Mouse (Mus musculus) cerebellum, postnatal 10 days (tissue): ENCODE data around the gene Cox14.
A peak's percentile ranks its signal among the peaks of the same experiment; 100 is the strongest.
"Not testable (repeated sequence)": the region's sequence is repeated elsewhere in the genome, so short reads cannot be mapped to it uniquely, and the experiment has no call there.

Experiments used
- DNase-seq, 2 experiments: peaks; one replicate each; pipeline ENCODE4 v3.0.0; 2021; ENCODE audit warnings: mixed read lengths in 2 of 2

Gene Cox14

DNA sequence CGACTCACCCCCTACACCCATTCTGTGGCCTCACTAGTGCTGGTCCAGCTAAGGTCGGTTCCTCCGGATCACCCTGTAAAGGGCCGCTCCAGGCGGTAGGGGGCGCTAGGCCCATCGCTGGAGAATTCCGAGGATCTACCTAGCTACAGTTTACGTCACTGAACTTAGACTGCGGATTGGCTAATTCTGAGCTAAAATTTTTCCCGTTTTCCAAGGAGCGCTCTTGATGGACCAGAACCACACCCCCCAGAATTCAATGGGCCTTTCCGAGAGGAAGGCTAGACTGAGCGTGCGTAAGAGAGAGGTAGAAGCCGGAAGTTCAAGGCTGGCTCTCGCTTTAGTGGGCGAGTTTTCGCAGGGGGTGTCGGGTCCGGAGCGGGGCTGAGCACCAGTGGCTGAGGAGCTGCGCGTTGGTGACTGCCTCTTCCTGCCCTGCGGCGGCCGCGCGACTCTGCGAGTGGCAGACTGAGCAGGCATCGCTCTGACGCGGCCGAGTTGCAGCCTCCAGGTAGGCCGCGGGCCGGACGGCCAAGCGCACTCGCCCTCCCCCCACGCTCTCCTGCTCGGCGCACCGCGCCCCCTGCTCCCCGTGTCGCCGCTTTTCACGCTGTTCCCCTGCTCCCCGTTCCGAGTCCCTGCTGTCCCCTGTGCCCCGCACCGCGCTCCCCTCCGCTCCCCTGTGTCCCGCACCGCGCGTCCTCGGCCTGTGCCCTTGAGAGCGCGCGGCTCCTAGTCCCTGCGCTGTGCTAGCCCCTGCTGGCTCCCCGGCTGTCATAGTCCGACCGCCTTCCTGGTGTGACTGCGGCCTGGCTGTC, at the start of gene Cox14:
Gene Cox14 (plus strand): TSS at position 278 of the 815 bp plus-strand sequence.
- DNase-seq, result peak; percentile 97 to 98

DNA sequence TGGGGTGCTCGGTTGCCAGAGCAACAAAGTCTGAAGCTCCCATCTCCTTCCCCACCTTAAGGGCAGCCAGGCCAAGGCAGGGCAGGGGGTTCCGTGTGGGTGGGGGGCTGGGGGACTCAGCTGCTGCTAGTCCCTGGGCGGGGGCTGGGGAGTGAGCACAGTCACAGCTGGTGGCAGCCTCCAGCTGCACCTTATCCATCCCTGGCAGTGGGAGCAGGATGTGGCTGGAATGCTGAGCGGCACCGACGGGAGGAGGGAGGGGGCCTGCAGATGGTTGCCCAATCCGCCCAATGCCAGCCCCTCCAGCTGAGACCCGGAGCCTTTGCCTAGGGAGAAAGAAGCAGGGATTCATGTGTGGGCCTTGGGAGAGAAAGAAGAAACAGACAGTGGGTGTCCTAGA, 48.3 kb upstream of the Cox14 start:
- DNase-seq, result peak; percentile 81 to 89

DNA sequence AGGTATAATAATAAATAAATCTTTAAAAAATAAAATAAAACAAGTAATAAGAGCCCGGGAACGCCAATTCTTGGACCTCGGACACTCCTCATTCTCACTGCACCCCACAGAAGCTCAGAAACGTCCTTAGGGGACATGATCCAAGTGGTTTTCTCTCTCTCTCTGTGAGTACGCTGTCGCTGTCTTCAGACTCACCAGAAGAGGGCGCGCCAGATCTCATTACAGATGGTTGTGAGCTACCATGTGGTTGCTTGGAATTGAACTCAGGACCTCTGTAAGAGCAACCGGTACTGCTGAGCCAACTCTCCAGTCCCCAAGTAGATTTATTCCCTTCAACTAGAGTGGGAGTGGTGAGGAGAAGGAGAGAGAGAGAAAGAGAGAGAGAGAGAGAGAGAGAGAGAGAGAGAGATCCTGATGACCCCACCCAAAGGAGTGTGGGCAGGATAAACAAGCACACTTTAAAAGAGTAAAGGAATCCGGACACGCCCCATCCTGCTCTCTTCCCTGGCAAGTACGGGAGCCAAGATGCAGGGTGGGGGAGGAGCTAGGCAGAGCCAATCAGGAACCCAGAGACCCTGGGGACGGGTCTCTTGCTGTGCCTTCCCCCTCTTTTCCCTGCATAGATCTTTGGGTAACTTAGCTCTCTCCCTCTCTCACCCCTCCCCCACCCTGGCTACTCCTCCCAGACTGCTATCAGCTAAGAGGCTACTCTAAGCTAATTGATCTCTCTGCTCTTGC, 47.2 kb upstream of the Cox14 start:
- DNase-seq, result peak; percentile 68 to 73

DNA sequence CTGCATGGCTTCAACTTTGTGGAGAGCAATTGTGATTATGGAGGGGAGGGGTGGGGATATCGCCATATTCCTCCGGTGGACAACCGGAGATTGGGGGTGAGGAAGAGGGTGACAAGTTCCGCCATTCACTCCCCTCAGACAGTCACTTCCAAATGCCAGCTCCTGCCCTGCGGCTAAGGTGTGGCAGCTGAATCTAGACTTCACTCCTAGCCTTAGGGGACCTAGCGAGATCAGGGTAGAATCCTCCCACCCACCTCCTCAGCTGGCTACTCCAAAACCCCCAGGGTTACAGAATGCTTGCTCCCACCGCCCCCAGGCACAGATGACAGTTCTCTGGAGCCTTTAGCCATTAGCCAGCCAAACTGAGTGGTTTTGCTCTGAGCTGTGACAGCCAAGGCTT, 46.4 kb upstream of the Cox14 start:
- no peak for DNase-seq

DNA sequence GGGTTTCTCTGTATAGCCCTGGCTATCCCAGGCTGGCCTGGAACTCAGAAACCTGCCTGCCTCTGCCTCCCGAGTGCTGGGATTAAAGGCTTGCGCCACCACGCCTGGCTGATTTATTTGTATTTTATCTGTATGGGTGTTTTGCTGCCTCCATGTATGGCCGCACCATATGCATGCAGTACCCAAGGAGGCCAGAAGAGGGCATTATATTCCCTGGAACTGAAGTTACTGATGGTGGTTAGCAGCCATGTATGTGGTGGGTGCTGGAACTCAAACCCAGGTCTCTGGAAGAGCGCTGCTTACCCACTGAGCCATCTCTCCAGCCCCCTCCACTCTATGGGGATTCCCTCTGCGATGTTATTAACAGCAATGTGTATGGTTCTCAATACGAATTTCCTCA, 42.5 kb upstream of the Cox14 start:
- no peak for DNase-seq

DNA sequence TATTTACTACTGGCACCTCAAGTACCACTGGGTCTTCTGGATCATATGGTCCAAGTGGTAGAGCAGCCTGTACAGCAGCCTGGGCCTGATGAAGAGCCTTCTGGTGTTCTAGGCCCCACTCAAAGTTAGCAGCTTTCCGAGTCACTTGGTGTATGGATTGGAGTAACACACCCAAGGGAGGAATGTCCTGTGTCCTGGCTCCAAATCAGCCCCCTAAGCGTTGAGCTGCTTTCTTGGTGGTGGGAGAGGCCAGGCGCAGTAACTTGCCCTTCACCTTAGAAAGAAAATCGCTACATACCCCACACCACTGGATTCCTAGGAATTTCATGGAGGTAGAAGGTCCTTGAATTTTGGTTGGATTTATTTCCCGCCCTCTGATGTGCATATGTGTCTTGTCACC, 41.3 kb upstream of the Cox14 start:
- DNase-seq, result no peak

DNA sequence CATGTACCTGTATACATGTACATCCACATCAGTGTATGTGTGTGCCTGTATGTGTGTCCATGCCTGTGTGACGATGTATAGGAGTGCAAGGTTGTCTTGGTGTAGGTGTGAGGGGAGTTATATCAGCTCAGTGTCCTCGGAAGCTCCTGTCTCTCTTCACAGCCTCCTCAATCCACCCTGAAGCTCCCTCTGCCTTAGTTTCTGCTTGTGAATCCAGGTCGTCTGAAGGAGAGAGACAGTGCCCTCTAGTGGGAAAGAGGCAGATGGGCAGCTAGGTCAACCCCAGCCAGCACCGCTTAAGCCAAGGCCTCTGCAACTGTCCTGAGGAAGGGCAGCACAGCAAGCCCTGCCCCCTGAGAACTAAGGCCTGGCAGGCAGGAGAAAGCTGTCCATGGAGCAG, 36.7 kb upstream of the Cox14 start:
- DNase-seq, result peak; percentile 81 to 86

DNA sequence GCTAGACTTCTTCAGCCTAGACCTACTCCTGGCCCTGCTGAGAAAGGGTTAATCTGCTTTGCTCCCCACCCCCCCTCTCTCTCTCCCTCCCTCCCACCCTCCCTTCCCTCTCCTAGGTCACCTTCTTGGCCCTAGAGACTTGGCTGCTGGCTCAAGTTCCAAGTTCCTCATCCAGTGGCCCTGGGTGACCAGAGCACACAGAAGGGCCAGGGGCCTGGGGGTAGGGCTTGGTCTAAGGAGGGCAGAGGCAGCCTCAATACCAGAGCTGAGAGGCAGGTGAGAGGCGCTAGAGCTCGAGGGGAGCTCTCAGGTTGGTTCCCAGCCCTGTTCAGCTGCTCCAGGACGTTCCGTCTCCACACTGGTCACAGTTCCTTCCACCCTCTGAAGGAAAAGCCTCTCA, 34.5 kb upstream of the Cox14 start:
- no peak for DNase-seq

DNA sequence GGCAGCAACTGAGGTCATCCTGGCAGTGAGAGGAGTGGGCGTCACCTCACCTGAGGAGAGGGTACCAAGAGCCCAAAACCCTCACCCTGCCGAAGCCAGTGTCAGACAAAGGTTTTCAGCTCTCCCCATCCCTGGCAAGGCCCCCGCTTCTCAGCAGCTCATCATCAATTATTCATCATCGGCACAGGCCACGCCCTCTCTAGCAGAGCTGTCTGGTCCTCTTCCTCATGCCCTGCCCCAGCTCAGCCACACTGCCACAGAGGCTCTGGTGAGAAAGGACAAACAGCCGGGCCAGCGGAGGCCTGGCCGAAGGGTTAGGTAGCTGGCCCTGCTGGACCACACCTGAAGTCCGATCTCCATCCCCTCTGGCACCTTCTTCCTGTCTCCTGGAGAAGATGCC, 33.4 kb upstream of the Cox14 start:
- DNase-seq, result peak; percentile 65 to 69

DNA sequence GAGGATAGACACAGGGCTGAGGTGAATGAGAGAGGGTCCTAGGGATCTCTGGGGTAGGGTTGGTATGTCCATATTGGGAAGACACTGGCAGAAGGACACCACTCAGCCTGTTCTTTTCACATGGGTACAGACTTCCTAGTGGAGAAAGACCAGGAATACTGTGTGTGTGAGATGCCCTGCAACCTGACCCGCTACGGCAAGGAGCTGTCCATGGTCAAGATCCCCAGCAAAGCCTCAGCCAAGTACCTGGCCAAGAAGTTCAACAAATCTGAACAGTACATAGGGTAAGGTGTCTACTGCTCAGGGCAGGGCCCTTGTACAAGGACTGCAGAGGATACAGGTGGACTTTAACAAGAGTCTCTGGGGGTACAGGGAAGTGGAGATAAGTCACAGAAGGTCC, 28.1 kb upstream of the Cox14 start:
- DNase-seq, result no peak

DNA sequence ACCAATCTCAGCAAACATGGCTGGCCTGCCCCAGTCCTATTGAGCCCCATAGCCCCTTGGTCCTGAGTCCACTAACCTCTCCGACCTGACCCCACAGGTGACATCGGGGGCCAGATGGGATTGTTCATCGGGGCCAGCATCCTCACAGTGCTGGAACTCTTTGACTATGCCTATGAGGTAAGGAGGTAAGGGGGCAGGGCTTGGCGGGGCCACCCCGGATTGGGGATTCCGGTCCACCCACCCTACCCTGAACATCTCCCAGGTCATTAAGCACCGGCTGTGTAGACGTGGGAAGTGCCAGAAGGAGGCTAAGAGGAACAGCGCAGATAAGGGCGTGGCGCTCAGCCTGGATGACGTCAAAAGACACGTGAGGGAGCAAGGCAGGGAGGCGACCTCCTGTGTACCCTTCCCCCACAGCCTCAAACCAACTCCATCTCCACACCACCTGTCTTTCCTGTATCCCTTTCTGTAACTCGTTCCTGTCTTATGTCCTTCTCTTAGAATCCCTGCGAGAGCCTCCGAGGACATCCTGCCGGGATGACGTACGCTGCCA, 26.8 kb upstream of the Cox14 start:
- DNase-seq, result peak in 1 of 2 experiments; percentile 25

DNA sequence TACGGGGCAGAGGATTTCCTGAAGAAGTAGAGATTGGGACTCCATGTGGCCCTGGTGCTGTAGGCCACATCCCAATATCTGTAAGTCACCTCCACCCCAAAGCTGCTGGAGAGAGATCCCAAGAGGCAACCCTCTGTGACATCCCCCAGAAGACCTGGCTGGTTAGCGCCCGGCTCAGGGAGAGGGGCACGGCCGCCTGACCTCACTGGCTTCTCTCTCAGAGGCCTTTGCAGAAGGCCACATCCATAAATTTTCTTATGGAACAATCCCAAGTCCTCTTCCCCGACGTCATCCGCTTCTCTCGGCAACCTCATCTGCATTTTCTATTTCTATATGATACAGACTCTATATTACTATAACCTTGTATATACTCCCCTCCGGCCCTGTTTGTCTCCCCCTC, 25.7 kb upstream of the Cox14 start:
- DNase-seq, result no peak

DNA sequence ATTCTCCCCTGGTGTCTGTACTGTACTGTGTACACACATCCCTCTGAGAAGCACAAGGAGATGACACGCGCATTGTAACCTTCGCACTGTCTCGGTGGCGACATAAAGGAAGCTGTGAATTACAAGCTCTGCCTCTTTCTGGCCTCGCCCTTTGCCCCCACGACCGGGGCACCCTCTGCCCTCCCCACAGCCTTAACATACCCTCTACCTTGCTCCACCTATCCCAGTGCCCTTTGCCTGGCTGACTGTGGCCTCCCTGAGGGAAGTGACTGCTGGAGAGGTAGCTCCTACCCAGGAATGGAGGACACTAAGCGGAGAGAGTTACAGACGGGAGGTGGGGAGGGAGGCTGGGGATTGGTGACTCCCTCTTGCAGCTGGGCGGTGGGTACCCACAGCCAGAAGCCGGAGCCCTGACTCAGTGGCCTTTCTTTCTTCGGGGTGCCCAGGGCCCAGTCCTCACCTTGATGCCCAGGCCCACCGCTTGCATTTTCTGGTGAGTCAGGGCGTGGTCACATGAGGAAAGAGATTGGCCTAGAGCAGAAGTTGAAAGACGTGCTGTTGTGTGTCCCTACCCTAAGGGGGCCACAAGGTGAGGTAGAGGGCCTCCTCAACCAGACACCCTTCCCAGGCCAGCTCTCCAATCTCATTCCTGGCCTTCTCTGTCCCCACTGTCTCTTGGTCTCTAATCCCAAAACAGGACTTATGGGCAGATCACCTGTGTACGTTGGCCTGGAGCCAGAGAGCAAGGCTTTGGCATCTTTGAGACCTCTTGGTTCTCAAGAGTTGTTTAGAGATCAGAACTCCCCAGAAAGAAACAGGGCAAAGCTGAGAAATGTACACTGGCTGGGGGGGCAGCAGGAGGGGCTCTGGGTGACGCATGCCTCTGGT, 25.0 kb upstream of the Cox14 start:
- peak in 1 of 2 experiments; percentile 52 for DNase-seq

DNA sequence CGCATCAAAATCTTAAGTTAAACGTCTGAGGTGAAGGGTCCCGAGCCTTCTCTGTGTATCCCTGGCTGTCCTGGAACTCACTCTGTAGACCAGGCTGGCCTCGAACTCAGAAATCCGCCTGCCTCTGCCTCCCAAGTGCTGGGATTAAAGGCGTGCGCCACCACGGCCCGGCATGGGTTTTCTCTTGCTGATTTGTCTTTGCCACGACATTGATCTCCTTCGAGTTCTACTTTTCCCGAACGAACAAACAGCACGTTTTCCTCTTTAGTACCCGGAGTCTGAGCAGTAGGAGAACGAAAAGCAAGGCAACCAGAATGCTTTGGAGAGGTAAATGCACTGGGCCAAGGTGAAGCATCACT, 23.8 kb upstream of the Cox14 start:
- DNase-seq, result not testable (repeated sequence)

DNA sequence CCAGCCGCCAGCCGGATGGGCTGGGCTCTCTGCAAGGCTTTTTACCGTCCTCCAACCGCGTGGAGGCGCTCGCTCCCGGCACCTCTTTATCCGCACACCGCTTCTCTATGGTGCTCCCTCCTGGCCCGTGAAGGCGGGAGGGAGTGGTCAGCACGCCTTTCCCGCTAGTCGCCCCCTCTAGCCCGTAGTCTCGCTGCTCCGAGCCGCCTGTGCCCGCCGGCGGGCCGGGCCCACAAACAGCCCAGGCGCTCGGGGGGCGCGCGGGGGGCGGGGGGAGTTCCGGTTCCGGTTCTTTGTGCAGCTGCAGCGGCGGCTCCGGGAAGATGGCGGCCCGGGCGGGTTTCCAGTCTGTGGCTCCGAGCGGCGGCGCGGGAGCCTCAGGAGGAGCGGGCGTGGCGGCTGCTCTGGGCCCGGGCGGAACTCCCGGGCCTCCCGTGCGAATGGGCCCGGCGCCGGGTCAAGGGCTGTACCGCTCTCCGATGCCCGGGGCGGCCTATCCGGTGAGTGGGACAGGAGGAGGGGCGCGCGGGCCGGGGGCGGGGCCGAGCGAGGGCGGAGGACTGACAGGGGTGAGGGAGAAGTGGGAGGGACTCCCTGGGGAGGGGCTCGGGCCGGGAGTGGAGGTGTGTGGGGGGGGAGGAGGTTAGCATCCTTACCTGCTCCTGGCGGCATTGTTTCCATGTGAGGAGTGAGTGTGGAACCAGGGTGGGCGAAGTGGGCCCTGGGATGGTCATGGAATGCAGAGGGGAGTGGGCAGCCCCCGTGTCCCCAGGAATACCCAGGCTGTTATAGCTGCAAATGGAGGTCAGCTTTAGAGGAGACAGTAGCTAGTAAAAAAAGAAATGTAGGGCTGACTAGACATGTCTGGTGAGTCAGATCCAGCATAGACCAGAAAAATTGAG, 23.2 kb upstream of the Cox14 start, which contains the start of gene Smarcd1:
Gene Smarcd1 (plus strand): TSS at position 131 of the 902 bp plus-strand sequence.
- peak; percentile 99 for DNase-seq

DNA sequence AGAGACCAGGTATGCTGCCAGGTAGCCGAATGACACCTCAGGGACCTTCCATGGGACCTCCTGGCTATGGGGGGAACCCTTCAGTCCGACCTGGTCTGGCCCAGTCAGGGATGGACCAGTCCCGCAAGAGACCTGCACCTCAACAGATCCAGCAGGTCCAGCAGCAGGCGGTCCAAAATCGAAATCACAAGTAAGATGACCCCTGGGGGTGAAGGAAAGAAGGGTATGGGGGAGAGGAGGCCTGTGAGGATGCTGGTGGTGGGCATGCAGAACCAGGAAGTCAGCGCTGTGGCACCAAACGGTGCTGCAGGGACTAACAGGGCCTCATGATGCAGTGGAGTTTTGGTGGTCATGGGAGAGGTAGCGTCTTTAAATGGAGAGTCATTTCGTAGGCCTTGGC, 22.3 kb upstream of the Cox14 start:
- DNase-seq, result peak in 1 of 2 experiments; percentile 33

DNA sequence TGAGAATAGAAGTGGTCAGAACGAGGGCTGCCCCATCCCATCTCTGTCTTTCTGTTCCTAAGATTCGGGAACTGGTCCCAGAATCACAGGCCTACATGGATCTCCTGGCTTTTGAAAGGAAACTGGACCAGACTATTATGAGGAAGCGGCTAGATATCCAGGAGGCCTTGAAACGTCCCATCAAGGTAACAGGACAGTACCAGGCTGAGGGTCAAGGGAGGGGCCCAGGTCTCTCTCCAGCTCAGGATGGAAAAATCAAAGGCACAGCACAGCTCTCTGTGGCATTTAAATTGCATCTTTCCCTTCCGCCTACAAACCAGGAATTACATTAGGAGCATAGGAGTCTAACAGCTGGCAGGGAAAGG, 21.8 kb upstream of the Cox14 start:
- no peak for DNase-seq

DNA sequence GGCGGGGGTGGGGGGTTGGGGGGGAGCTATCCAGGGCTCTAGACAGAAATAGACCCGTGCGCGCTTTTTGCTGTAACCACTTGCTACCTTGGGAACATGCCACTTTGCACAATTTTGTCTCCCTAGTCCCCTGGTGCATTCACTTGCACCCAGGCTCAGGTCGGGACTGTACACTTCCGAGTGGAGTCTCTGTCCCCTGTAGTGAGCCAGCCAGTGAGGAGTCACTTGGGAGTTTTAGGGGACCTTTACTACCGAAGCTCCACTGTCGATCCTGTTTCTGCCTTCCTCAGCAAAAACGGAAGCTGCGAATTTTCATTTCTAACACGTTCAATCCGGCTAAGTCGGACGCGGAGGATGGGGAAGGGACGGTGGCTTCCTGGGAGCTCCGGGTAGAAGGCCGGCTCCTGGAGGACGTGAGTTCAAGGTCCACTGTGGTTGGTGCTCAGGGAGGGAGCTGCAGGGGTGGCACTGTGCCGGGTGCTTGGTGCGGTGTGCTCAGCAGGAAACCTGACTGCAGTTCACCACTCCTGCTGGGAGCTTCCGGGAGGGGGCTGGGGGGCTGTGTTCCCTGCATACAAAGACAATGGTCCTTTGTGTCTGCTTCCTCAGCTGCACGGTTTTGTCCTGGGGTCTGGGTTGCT, 21.3 kb upstream of the Cox14 start:
- DNase-seq, result peak in 1 of 2 experiments; percentile 48

DNA sequence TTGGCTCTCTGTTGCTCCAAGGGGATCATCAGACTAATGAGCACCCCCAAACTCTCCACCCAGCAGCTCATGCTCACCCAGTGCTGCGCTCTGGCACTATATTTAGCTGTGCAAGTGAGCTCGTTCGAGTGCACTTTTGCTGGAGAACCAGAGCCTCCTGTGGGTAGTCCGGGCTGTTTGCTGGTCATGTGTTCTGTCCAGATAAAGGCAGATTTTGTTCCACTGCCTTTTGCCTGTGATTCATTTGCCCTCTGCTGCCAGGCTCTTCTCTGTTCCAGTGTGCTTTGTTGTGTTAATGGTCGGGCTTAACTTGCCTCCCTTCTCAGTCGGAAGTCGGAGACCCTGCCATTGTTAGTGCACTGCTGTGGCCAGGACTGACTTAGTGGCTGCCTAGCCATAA, 20.5 kb upstream of the Cox14 start:
- DNase-seq, result peak in 1 of 2 experiments; percentile 21

DNA sequence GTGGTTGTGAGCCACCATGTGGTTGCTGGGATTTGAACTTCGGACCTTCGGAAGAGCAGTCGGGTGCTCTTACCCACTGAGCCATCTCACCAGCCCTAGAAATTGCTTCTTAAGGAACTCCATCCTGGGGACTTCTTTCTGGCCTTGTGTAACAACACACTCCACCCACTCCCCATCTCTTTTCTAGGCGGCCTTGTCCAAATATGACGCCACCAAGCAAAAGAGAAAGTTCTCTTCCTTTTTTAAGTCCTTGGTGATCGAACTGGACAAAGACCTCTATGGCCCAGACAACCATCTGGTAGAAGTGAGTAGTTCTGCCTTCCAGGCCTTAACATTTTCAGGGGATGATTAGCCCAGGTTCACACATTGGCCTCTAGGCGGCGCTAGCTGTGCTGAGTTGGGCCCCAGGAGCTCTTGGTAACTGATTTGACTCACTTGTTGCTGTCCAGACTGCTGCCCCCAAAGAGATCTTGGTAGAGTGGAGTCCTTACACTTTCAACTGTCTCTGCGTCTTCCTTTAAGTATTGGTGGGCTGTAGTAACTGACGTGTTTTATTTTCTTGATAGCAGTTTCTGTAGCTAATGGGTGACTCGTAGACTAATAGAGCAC, 19.9 kb upstream of the Cox14 start, which contains the start of gene Gm17349:
Gene Gm17349 (minus strand): TSS at position 51 of the 609 bp plus-strand sequence.
- DNase-seq, result peak; percentile 69 to 81

DNA sequence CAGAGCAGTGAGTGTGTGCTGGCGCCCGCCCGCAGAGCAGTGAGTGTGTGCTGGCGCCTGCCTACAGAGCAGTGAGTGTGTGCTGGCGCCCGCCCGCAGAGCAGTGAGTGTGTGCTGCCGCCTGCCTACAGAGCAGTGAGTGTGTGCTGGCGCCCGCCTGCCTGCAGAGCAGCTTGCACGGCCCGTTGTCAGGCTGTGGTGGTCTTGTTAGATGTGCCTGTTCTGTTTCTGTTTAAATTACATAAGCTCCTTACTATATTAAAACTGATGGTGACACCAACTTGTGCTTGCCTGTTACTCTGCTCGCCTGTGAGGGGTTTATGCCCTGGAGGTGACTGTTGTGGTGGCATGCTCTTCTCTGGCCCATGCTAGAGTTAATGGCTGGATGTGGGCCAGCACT, 17.2 kb upstream of the Cox14 start:
- no peak for DNase-seq
